19 mouse cellular contexts compared by ENCODE assay signal in genomic region chr7:92687556-92688298, GRCm38 (mm10). TPM values are rescaled to one million over a fixed set of nuclear protein-coding genes. Genes with fewer than 3 reads are reported as not detected.
DNase-seq lines count a peak whose midpoint lies in the region; ATAC-seq and TF ChIP-seq lines count a peak whose summit lies in the region.
"Had no signal": no experiment of that assay in that cellular context is flagged by ENCODE, and none has a peak within 500 bp of the region (broad histone marks: within the 10 kb centered on the region; RNA-seq: fewer than 3 reads in every experiment).

No protein-coding gene starts in this region.

- H3K4me2 ChIP-seq in intestine, embryonic 14.5 days (ENCODE audit: low read length), result no peak overlapping the region
- no peak overlapping the region for H3K4me2 ChIP-seq in intestine, embryonic 15.5 days (replicated peaks)
- no peak overlapping the region for H3K4me2 ChIP-seq in intestine, postnatal 0 days (replicated peaks; ENCODE audit: low read depth)
- H3K4me2 ChIP-seq in lung, postnatal 0 days (replicated peaks; ENCODE audit: low read depth, low read length), result no peak overlapping the region
- H3K4me2 ChIP-seq: embryonic facial prominence, embryonic 12.5 days; forebrain, embryonic 13.5 days; forebrain, embryonic 15.5 days had no signal

- peak; percentile 89 for ATAC-seq in intestine, embryonic 14.5 days (replicated peaks; ENCODE audit: low FRiP score, low TSS enrichment, low read depth)
- ATAC-seq in intestine, embryonic 15.5 days, result peak; percentile 89
- ATAC-seq in intestine, postnatal 0 days, result peak; percentile 88
- no peak for ATAC-seq in megakaryocyte, adult 5-6 weeks (ENCODE audit: poor library complexity, severe bottlenecking)
- no peak for ATAC-seq in lung, postnatal 0 days
- ATAC-seq: forebrain, embryonic 13.5 days; forebrain, embryonic 15.5 days had no signal

- H3K4me1 ChIP-seq in intestine, embryonic 14.5 days (replicated peaks; ENCODE audit: control insufficient read depth, insufficient read depth, low read length), result no peaks in the 10 kb centered on the region
- H3K4me1 ChIP-seq in intestine, embryonic 15.5 days (replicated peaks), result 0 out of 2 replicates have a peak, but pooled peaks cover 5% of the 10 kb centered on the region
- no peaks in the 10 kb centered on the region for H3K4me1 ChIP-seq in intestine, postnatal 0 days (replicated peaks; ENCODE audit: control insufficient read depth, insufficient read depth, low read length)
- peaks cover 4% of the 10 kb centered on the region; the same call in 1 of the 2 replicates for H3K4me1 ChIP-seq in small intestine, adult 2 months (ENCODE audit: control insufficient read depth, insufficient read depth, insufficient read length, low read length)
- no peaks in the 10 kb centered on the region for H3K4me1 ChIP-seq in lung, postnatal 0 days (ENCODE audit: insufficient read depth, low read depth, low read length)
- H3K4me1 ChIP-seq: embryonic facial prominence, embryonic 10.5 days; embryonic facial prominence, embryonic 12.5 days; forebrain, embryonic 13.5 days; forebrain, embryonic 15.5 days had no signal

- no peak for TF ChIP-seq POLR2A in small intestine, adult 2 months (IDR thresholded peaks at IDR 0.05; ENCODE audit: low read depth, low read length)

- DNase-seq in intestine, embryonic 14.5 days (ENCODE audit: low spot score), result no peak
- DNase-seq in lung, postnatal 25 days (ENCODE audit: low spot score), result no peak
- no peak for DNase-seq in lung, postnatal 0 days (ENCODE audit: low spot score)
- DNase-seq: adrenal gland, adult 2 months; adrenal gland, postnatal 14 days; adrenal gland, postnatal 36 days; cerebellum, adult 11-12 months; cerebellum, adult 2 months; cerebellum, adult 9-10 months; cerebellum, postnatal 10 days; cerebellum, postnatal 25 days had no signal

- H3K36me3 ChIP-seq in intestine, embryonic 14.5 days (ENCODE audit: control insufficient read depth, insufficient read depth, low read length), result no peaks in the 10 kb centered on the region
- no peaks in the 10 kb centered on the region for H3K36me3 ChIP-seq in intestine, embryonic 15.5 days
- H3K36me3 ChIP-seq in intestine, postnatal 0 days (ENCODE audit: control insufficient read depth, insufficient read depth), result no peaks in the 10 kb centered on the region
- H3K36me3 ChIP-seq in small intestine, adult 2 months (ENCODE audit: control insufficient read depth, insufficient read depth, low read length), result no peaks in the 10 kb centered on the region
- H3K36me3 ChIP-seq in lung, postnatal 0 days (ENCODE audit: insufficient read depth, low read length), result no peaks in the 10 kb centered on the region
- H3K36me3 ChIP-seq: embryonic facial prominence, embryonic 10.5 days; embryonic facial prominence, embryonic 12.5 days; forebrain, embryonic 15.5 days had no signal

- H3K27ac ChIP-seq in intestine, embryonic 14.5 days (ENCODE audit: low read depth), result 0 out of 2 replicates have a peak overlapping the region, but pooled peaks have one; percentile 7
- H3K27ac ChIP-seq in intestine, embryonic 15.5 days, result peak overlapping the region; percentile 77
- H3K27ac ChIP-seq in intestine, postnatal 0 days (ENCODE audit: low read depth, low read length), result no peak overlapping the region
- peak overlapping the region; percentile 69 for H3K27ac ChIP-seq in small intestine, adult 2 months (ENCODE audit: insufficient read depth, low read depth, low read length)
- no peak overlapping the region for H3K27ac ChIP-seq in lung, postnatal 0 days (ENCODE audit: low read length)
- H3K27ac ChIP-seq: embryonic facial prominence, embryonic 10.5 days; embryonic facial prominence, embryonic 12.5 days; forebrain, embryonic 13.5 days; forebrain, embryonic 15.5 days had no signal

- H3K9ac ChIP-seq in intestine, embryonic 14.5 days (ENCODE audit: low read length), result no peak overlapping the region
- no peak overlapping the region for H3K9ac ChIP-seq in intestine, embryonic 15.5 days
- H3K9ac ChIP-seq in intestine, postnatal 0 days (ENCODE audit: low read depth, low read length), result no peak overlapping the region
- H3K9ac ChIP-seq in lung, postnatal 0 days (replicated peaks; ENCODE audit: low read depth), result no peak overlapping the region
- H3K9ac ChIP-seq: embryonic facial prominence, embryonic 12.5 days; forebrain, embryonic 13.5 days; forebrain, embryonic 15.5 days had no signal

- no peaks in the 10 kb centered on the region for H3K9me3 ChIP-seq in intestine, embryonic 14.5 days (ENCODE audit: control insufficient read depth, low read length)
- no peaks in the 10 kb centered on the region for H3K9me3 ChIP-seq in intestine, embryonic 15.5 days
- no peaks in the 10 kb centered on the region for H3K9me3 ChIP-seq in intestine, postnatal 0 days (ENCODE audit: control insufficient read depth)
- H3K9me3 ChIP-seq in lung, postnatal 0 days (ENCODE audit: low read length), result no peaks in the 10 kb centered on the region
- H3K9me3 ChIP-seq: embryonic facial prominence, embryonic 10.5 days; embryonic facial prominence, embryonic 12.5 days; forebrain, embryonic 13.5 days; forebrain, embryonic 15.5 days had no signal

- no peaks in the 10 kb centered on the region for H3K27me3 ChIP-seq in intestine, embryonic 14.5 days (replicated peaks; ENCODE audit: control insufficient read depth, insufficient read depth, low read length)
- no peaks in the 10 kb centered on the region for H3K27me3 ChIP-seq in intestine, embryonic 15.5 days (replicated peaks)
- H3K27me3 ChIP-seq in intestine, postnatal 0 days (replicated peaks; ENCODE audit: control insufficient read depth, insufficient read depth, low read length), result no peaks in the 10 kb centered on the region
- no peaks in the 10 kb centered on the region for H3K27me3 ChIP-seq in small intestine, adult 2 months (ENCODE audit: control insufficient read depth, insufficient read depth, low read length)
- H3K27me3 ChIP-seq in lung, postnatal 0 days (replicated peaks; ENCODE audit: insufficient read depth, low read length), result no peaks in the 10 kb centered on the region
- H3K27me3 ChIP-seq: embryonic facial prominence, embryonic 12.5 days; forebrain, embryonic 13.5 days; forebrain, embryonic 15.5 days had no signal

- 52% methylated on average over 5 of the region's 5 CpGs for WGBS in intestine, embryonic 14.5 days
- 36% methylated on average over 5 of the region's 5 CpGs for WGBS in intestine, embryonic 15.5 days
- WGBS in intestine, postnatal 0 days, result 24% methylated on average over 5 of the region's 5 CpGs
- WGBS in small intestine, adult 2 months, result 21% methylated on average over 5 of the region's 5 CpGs
- 37% methylated on average over 5 of the region's 5 CpGs for WGBS in lung, postnatal 0 days

- no peak overlapping the region for H3K4me3 ChIP-seq in intestine, embryonic 14.5 days (ENCODE audit: low read depth, low read length)
- H3K4me3 ChIP-seq in intestine, embryonic 15.5 days (replicated peaks), result no peak overlapping the region
- no peak overlapping the region for H3K4me3 ChIP-seq in intestine, postnatal 0 days (ENCODE audit: low read depth, low read length)
- H3K4me3 ChIP-seq in small intestine, adult 2 months (ENCODE audit: low read depth, low read length), result no peak overlapping the region
- H3K4me3 ChIP-seq in lung, postnatal 0 days (ENCODE audit: low read depth, low read length), result no peak overlapping the region
- H3K4me3 ChIP-seq: embryonic facial prominence, embryonic 10.5 days; embryonic facial prominence, embryonic 12.5 days; forebrain, embryonic 13.5 days; forebrain, embryonic 15.5 days had no signal

- TF ChIP-seq CTCF in intestine, postnatal 0 days (IDR thresholded peaks at IDR 0.05; ENCODE audit: low read depth), result no peak
- no peak for TF ChIP-seq CTCF in small intestine, adult 2 months (IDR thresholded peaks at IDR 0.05; ENCODE audit: extremely low read depth, insufficient read length, insufficient replicate concordance, low read depth, low read length)
- no peak for TF ChIP-seq CTCF in lung, postnatal 0 days (IDR thresholded peaks at IDR 0.05)

- TF ChIP-seq EP300 in lung, postnatal 0 days (IDR thresholded peaks at IDR 0.05), result no peak

RNA-seq across cellular contexts. Expression of gene Pcf11, which starts 18.0 kb away (rescaled TPM):
- polyA plus RNA-seq in intestine, embryonic 14.5 days (2014; fragmentation: Nextera tagmentation; extraction: Ambion mirVana), result 20.6 and 21.1 TPM in 2 replicates
- polyA plus RNA-seq in intestine, embryonic 15.5 days (2015; fragmentation: Nextera tagmentation; extraction: Ambion mirVana), result 19.3 and 20.1 TPM in 2 replicates
- 11.7 and 13.2 TPM in 2 replicates for polyA plus RNA-seq in intestine, postnatal 0 days (2015; fragmentation: Nextera tagmentation; extraction: Ambion mirVana)
- 3.2 and 9.4 TPM in 2 replicates for polyA plus RNA-seq in small intestine, adult 2 months (2012; rRNA removed)
- total RNA-seq in megakaryocyte, adult 5-6 weeks (2015), result 71.4 and 79.6 TPM in 2 replicates
- total RNA-seq in megakaryocyte, adult 5-6 weeks (2017), result 67.7 and 70.6 TPM in 2 replicates
- polyA plus RNA-seq in lung, postnatal 0 days (2015; fragmentation: Nextera tagmentation; extraction: Ambion mirVana), result 17.4 and 20.0 TPM in 2 replicates

RNA-seq across cellular contexts. Expression of gene Ankrd42, which starts 50.8 kb away (rescaled TPM):
- 4.0 and 5.1 TPM in 2 replicates for polyA plus RNA-seq in intestine, embryonic 14.5 days (2014; fragmentation: Nextera tagmentation; extraction: Ambion mirVana)
- 3.9 and 4.5 TPM in 2 replicates for polyA plus RNA-seq in intestine, embryonic 15.5 days (2015; fragmentation: Nextera tagmentation; extraction: Ambion mirVana)
- 0.75 and 0.93 TPM in 2 replicates for polyA plus RNA-seq in intestine, postnatal 0 days (2015; fragmentation: Nextera tagmentation; extraction: Ambion mirVana)
- 0.22 and 0.42 TPM in 2 replicates for polyA plus RNA-seq in small intestine, adult 2 months (2012; rRNA removed)
- total RNA-seq in megakaryocyte, adult 5-6 weeks (2015), result 0.07 and 0.74 TPM in 2 replicates
- 0.12 and 0.29 TPM in 2 replicates for total RNA-seq in megakaryocyte, adult 5-6 weeks (2017)
- polyA plus RNA-seq in lung, postnatal 0 days (2015; fragmentation: Nextera tagmentation; extraction: Ambion mirVana), result 6.5 and 8.6 TPM in 2 replicates

RNA-seq across cellular contexts. Expression of gene Rab30, which starts 53.7 kb away (rescaled TPM):
- polyA plus RNA-seq in intestine, embryonic 14.5 days (2014; fragmentation: Nextera tagmentation; extraction: Ambion mirVana), result 19.1 and 23.4 TPM in 2 replicates
- 24.4 and 24.7 TPM in 2 replicates for polyA plus RNA-seq in intestine, embryonic 15.5 days (2015; fragmentation: Nextera tagmentation; extraction: Ambion mirVana)
- polyA plus RNA-seq in intestine, postnatal 0 days (2015; fragmentation: Nextera tagmentation; extraction: Ambion mirVana), result 328 and 422 TPM in 2 replicates
- polyA plus RNA-seq in small intestine, adult 2 months (2012; rRNA removed), result 1.7 and 6.9 TPM in 2 replicates
- 0.02 and 0.27 TPM in 2 replicates for total RNA-seq in megakaryocyte, adult 5-6 weeks (2015)
- total RNA-seq in megakaryocyte, adult 5-6 weeks (2017), result 0.11 and 0.57 TPM in 2 replicates
- 3.1 and 4.0 TPM in 2 replicates for polyA plus RNA-seq in lung, postnatal 0 days (2015; fragmentation: Nextera tagmentation; extraction: Ambion mirVana)

Comparison
In these comparisons a context has a peak if more than half of its experiments do, and no peak if none do; other contexts are left out.
1. H3K27ac ChIP-seq: peak in intestine, embryonic 14.5 days (single experiment), intestine, embryonic 15.5 days (single experiment) and small intestine, adult 2 months (single experiment); none in intestine, postnatal 0 days (single experiment) and lung, postnatal 0 days (single experiment).
2. RNA of gene Rab30, which starts 53.7 kb away (polyA plus RNA-seq): 328 to 422 TPM in intestine, postnatal 0 days; 24.4 to 24.7 TPM in intestine, embryonic 15.5 days, 19.1 to 23.4 TPM in intestine, embryonic 14.5 days, 1.7 to 6.9 TPM in small intestine, adult 2 months and 3.1 to 4.0 TPM in lung, postnatal 0 days; every median in the first group is over 10 times any median in the second.
3. ATAC-seq: peak in intestine, embryonic 14.5 days (single experiment), intestine, embryonic 15.5 days (single experiment) and intestine, postnatal 0 days (single experiment); none in megakaryocyte, adult 5-6 weeks (single experiment) and lung, postnatal 0 days (single experiment).